Mouse (Mus musculus): ENCODE results near the gene Smarca1.

The Smarca1 gene

DNA sequence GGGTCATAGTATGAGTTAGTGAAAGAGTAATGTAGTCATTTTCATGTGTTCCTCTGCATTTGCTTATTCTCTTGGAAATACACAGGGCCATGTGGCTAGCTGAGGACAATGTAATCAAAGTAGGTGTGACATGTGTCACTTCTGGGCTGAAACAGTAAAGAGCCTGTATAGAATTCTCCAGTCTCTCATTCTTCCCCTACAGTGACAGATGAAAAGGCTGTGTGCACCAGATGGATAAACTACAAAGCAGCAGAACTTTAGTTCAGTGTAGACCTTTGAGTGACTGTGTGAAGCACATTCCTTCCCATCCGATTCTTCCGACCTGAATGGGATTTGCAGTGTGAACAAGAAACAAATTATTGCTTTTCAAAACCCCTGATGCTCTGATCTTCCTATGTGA is 84.1 kb downstream of the Smarca1 start:
- ATAC-seq (ENCODE audit: insufficient number of reproducible peaks, low FRiP score, low TSS enrichment) = no peak

DNA sequence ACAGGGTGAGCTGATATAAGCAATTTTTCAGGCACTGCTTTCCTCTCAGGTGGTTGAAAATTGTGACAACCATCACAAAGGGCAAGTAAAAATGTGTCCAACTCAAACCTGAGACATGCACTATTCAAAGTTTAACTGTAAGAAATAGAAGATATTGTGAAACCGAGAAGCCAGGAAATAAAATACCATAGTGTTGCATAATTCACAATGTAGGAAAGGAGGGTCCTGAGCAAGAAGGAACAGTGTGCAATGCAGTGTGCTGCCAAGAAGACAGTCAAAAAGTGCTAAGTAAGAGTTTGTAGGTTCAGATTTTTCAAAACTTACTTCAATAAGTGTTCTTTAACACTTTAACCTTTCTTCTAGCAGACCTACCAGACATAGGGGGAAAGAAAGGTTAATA is 128.3 kb downstream of the Smarca1 start:
- ATAC-seq (ENCODE audit: insufficient number of reproducible peaks, low FRiP score, low TSS enrichment) = no peak

DNA sequence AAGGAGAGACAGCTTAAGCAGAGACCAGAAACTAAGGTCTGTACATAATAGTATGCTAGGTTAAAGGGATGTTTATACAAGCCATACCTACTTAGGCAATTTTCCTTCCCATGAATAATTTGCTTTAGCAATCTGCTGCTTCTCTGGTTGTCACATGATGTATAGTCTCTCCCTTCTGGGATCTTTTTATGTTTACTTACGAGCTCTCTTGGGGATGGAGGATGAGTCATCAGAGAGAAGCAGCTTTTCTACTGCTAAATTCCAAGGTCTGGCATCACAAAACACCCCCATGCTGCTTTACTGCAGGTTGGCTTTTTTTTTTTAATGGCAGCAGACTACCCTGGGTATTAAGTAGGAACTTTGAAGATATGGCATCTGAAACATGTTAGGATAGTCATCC is 132.6 kb downstream of the Smarca1 start:
- no peak for ATAC-seq (ENCODE audit: insufficient number of reproducible peaks, low FRiP score, low TSS enrichment)

Measured in cerebellum, adult (tissue).